Mouse (Mus musculus) inflammation-experienced regulatory T-cells (primary cell): ENCODE data around the gene Gm4491. TPM values are rescaled to one million over a fixed set of nuclear protein-coding genes. Genes with fewer than 3 reads are reported as not detected.

Experiments used
- polyA plus RNA-seq, 2 experiments: library from polyadenylated mRNA; unstranded; fragments of 100-300 nt; shearing (Covaris generic); gene quantifications; one replicate each; pipeline ENCODE4 v1.2.1; 2017

Gene Gm4491
- polyA plus RNA-seq: not detected

DNA sequence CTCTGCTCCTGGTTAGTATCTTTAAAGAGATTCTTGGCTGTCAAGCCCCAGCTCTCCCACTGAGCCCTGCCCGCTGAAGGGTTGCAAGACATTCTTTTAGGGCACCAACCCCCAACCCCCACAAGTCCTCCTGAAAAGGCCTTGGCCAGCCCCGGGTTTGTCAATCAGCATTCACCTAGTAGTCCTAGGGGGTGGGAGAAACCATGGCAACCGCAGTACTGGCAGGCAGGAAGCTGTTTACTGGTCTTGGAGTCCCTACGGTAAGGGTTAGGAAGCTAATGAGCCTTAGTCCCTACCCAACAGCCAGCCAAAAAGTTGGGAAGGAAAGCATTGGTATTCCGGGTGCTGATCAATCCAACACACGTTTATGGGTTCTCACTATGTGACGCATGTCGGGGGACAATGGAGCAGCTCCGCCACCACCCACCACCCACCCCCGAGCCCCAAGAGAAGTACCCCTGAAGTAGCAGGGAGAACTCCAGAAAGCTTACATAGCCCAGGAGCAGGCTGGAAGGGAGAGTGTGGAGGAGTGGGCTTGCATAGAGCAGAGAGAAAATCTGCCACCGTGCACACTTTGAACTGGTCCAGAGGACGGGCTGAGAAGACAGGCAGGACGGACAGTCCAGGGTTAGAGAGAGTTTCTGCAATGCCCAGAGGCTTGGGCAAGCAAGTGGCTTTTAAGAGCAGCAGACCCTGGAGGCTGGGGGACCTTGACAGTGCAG, at the start of gene Gm4491:
Gene Gm4491 (minus strand): TSS at position 61 of the 722 bp plus-strand sequence.

DNA sequence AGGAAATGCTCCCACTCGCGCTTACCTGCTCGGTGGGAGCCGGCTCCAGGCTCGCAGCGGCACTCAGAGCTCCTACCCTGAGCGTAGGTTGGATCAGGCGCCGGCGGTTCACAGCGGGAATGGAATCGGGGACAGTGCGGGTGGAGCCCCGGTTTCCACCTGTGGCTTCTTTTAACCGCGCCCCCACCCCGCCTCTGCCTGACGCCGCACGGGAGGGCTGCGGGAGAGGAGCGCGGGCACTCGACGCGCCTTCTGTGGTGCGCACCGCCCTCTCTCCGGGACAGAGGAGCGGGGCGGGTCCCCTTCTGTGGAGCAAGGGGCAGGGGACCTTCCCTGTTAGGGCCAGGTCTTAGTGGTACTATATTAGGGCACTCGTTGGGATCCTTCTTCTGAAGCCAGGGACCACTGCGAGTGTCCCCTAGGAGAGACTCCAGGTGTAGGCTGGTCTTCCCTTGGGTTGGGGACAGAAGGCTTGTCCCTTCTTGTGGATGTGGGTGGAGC, 17.5 kb upstream of the Gm4491 start, which contains the start of gene Gjb6:
Gene Gjb6 (minus strand): TSS at position 451 of the 501 bp plus-strand sequence.

GRCm38 (mm10) chr14:57104106-57105023, 11.3 kb downstream of the Gm4491 start, which contains the start of gene Gjb2:
TSS of gene Gjb2 (minus strand) at chr14:57104702.

Other genes with a start within 250 kb of the Gm4491 start
- 10 to 100 TPM; 64.9 to 74.3 TPM for gene Zmym2, start 229.2 kb downstream of the Gm4491 start, polyA plus RNA-seq
- 1 to 10 TPM in 1 of 2 experiments, not detected in 1; 2.3 TPM for gene Gja3, start 57.8 kb downstream of the Gm4491 start, polyA plus RNA-seq
- gene Gjb2, start 11.2 kb downstream of the Gm4491 start, polyA plus RNA-seq: 1 to 10 TPM in 1 of 2 experiments, under 1 TPM in 1; 0.81 to 8.6 TPM
- gene Gjb6, start 17.7 kb upstream of the Gm4491 start, polyA plus RNA-seq: 1 to 10 TPM in 1 of 2 experiments, under 1 TPM in 1; 0.41 to 1.9 TPM